Mouse (Mus musculus) neural tube, embryonic 14.5 days (tissue): ENCODE results near the gene Hoxc10. TPM values are rescaled to one million over a fixed set of nuclear protein-coding genes. Genes with fewer than 3 reads are reported as not detected.

Experiments used
- ATAC-seq: fragments of 200-750 bp; cut with Nextera tagmentation; 2 replicates; pipeline ENCODE4 v1.8.0; 2017; ENCODE audit warnings: low read depth, mild to moderate bottlenecking, moderate TSS enrichment, moderate library complexity
- H3K27ac ChIP-seq: fragments of 300-500 bp; sonication (generic); 2 replicates; pipeline ENCODE4 v1.5.1; 2014; ENCODE audit warnings: low read depth, mild to moderate bottlenecking, control low read depth, low read length, moderate library complexity, mixed read lengths
- H3K27me3 ChIP-seq: fragments of 300-500 bp; sonication (generic); 2 replicates; pipeline ENCODE4 v1.6.1; 2014; ENCODE audit warnings: low read length; ENCODE audit not compliant: control insufficient read depth, insufficient read depth
- H3K36me3 ChIP-seq: fragments of 300-500 bp; sonication (generic); 2 replicates; pipeline ENCODE4 v1.6.1; 2014; ENCODE audit warnings: low read length, mixed read lengths; ENCODE audit not compliant: control insufficient read depth, insufficient read depth
- H3K4me1 ChIP-seq: fragments of 300-500 bp; sonication (generic); 2 replicates; pipeline ENCODE4 v1.6.1; 2014; ENCODE audit warnings: low read length; ENCODE audit not compliant: control insufficient read depth, insufficient read depth
- H3K4me2 ChIP-seq: fragments of 300-500 bp; sonication (generic); 2 replicates; pipeline ENCODE4 v1.6.1; 2014; ENCODE audit warnings: mild to moderate bottlenecking, low read depth, low read length, control low read depth
- H3K4me3 ChIP-seq: fragments of 300-500 bp; sonication (generic); 2 replicates; pipeline ENCODE4 v1.5.1; 2014; ENCODE audit warnings: low read depth, low read length, control low read depth, mixed read lengths
- H3K9ac ChIP-seq: fragments of 300-500 bp; sonication (generic); replicated peaks from 2 replicates; pipeline ENCODE4 v1.6.1; 2014; ENCODE audit warnings: low read depth, mild to moderate bottlenecking, control low read depth, low read length, mixed read lengths
- H3K9me3 ChIP-seq: fragments of 300-500 bp; sonication (generic); 2 replicates; pipeline ENCODE4 v1.6.1; 2016; ENCODE audit warnings: low read length; ENCODE audit not compliant: control insufficient read depth
- WGBS: fragments of 180-500 bp; shearing (Covaris S2); extraction: QIAGEN DNeasy Blood & Tissue Kit; methylation state at CpG from one replicate; pipeline ENCODE4 v1.1.7; 2014; 5-methylcytosine and 5-hydroxymethylcytosine counted together
- polyA plus RNA-seq: library from polyadenylated mRNA; unstranded; fragments of >200 nt; fragmentation: Nextera tagmentation; extraction: Ambion mirVana; gene quantifications from 2 replicates; pipeline ENCODE4 v1.2.1, GENCODE M21; 2014

The Hoxc10 gene
- polyA plus RNA-seq, 1 experiment from 2014 or later, result 94.7 TPM

- no peaks in the 10 kb centered on the region for H3K36me3 ChIP-seq
- H3K9ac ChIP-seq, result peak overlapping the region; percentile 78
- peak overlapping the region; percentile 28 for H3K4me3 ChIP-seq
- 7% methylated on average over 5 of the region's 5 CpGs for WGBS
- H3K4me1 ChIP-seq, result peaks cover 92% of the 10 kb centered on the region
- peak overlapping the region; percentile 79 for H3K27ac ChIP-seq
- H3K4me2 ChIP-seq, result peak overlapping the region; percentile 83
- no peaks in the 10 kb centered on the region for H3K9me3 ChIP-seq
- H3K27me3 ChIP-seq, result no peaks in the 10 kb centered on the region
- ATAC-seq, result no peak
Observed at GRCm38 (mm10) chr15:103005797-103006196, 39.2 kb downstream of the Hoxc10 start.

- H3K4me2 ChIP-seq, result peak overlapping the region; percentile 83
- H3K9ac ChIP-seq, result peak overlapping the region; percentile 78
- WGBS, result 21% methylated on average over 1 of the region's 1 CpGs
- H3K4me1 ChIP-seq, result peaks cover 94% of the 10 kb centered on the region
- no peaks in the 10 kb centered on the region for H3K9me3 ChIP-seq
- ATAC-seq, result no peak
- H3K4me3 ChIP-seq, result peak overlapping the region; percentile 28; the same call in 1 of the 2 replicates
- H3K36me3 ChIP-seq, result 0 out of 2 replicates have a peak, but pooled peaks cover 3% of the 10 kb centered on the region
- peak overlapping the region; percentile 79 for H3K27ac ChIP-seq
- no peaks in the 10 kb centered on the region for H3K27me3 ChIP-seq
Observed at GRCm38 (mm10) chr15:103006326-103006725, 39.7 kb downstream of the Hoxc10 start.

- Histone ChIP-seq H3K36me3 (0 out of 2 replicates have a peak, but pooled peaks cover 4% of the 10 kb centered on the region), H3K27ac (peak overlapping the region; percentile 78), H3K9ac (peak overlapping the region; percentile 44), H3K4me3 (peak overlapping the region; percentile 34), H3K4me2 (peak overlapping the region; percentile 83), H3K9me3 (no peaks in the 10 kb centered on the region), H3K27me3 (no peaks in the 10 kb centered on the region), H3K4me1 (peaks cover 94% of the 10 kb centered on the region)
- no peak for ATAC-seq
- WGBS, result 1% methylated on average over 27 of the region's 27 CpGs
Observed at GRCm38 (mm10) chr15:103009265-103010111, 42.9 kb downstream of the Hoxc10 start.

- H3K36me3 ChIP-seq, result 0 out of 2 replicates have a peak, but pooled peaks cover 4% of the 10 kb centered on the region
- no peak for ATAC-seq
- H3K4me3 ChIP-seq, result peak overlapping the region; percentile 34
- H3K4me2 ChIP-seq, result peak overlapping the region; percentile 83
- 2% methylated on average over 31 of the region's 31 CpGs for WGBS
- peak overlapping the region; percentile 44 for H3K9ac ChIP-seq
- peaks cover 94% of the 10 kb centered on the region for H3K4me1 ChIP-seq
- peak overlapping the region; percentile 78 for H3K27ac ChIP-seq
- no peaks in the 10 kb centered on the region for H3K9me3 ChIP-seq
- no peaks in the 10 kb centered on the region for H3K27me3 ChIP-seq
Observed at GRCm38 (mm10) chr15:103010112-103010846, 43.7 kb downstream of the Hoxc10 start.

- Histone ChIP-seq H3K27ac (peak overlapping the region; percentile 78), H3K27me3 (no peaks in the 10 kb centered on the region), H3K4me1 (peaks cover 93% of the 10 kb centered on the region), H3K36me3 (0 out of 2 replicates have a peak, but pooled peaks cover 4% of the 10 kb centered on the region), H3K9me3 (no peaks in the 10 kb centered on the region), H3K4me2 (peak overlapping the region; percentile 83), H3K9ac (peak overlapping the region; percentile 44), H3K4me3 (peak overlapping the region; percentile 34)
- WGBS, result 5% methylated on average over 28 of the region's 28 CpGs
- ATAC-seq, result no peak
Observed at GRCm38 (mm10) chr15:103010847-103011555, 44.4 kb downstream of the Hoxc10 start.

- peak overlapping the region; percentile 83 for H3K4me2 ChIP-seq
- no peak for ATAC-seq
- 5% methylated on average over 26 of the region's 26 CpGs for WGBS
- peaks cover 91% of the 10 kb centered on the region for H3K4me1 ChIP-seq
- H3K9ac ChIP-seq, result peak overlapping the region; percentile 44
- H3K9me3 ChIP-seq, result no peaks in the 10 kb centered on the region
- 0 out of 2 replicates have a peak, but pooled peaks cover 4% of the 10 kb centered on the region for H3K36me3 ChIP-seq
- peak overlapping the region; percentile 71 for H3K27ac ChIP-seq
- H3K4me3 ChIP-seq, result peak overlapping the region; percentile 18
- no peaks in the 10 kb centered on the region for H3K27me3 ChIP-seq
Observed at GRCm38 (mm10) chr15:103011928-103012486, 45.4 kb downstream of the Hoxc10 start.

GRCm38 (mm10) chr15:103013238-103013984 is 46.8 kb downstream of the Hoxc10 start:
- H3K27ac ChIP-seq, result peak overlapping the region; percentile 87
- peak overlapping the region; percentile 44; the same call in 1 of the 2 replicates for H3K9ac ChIP-seq
- peak overlapping the region; percentile 30; the same call in 1 of the 2 replicates for H3K4me3 ChIP-seq
- peaks cover 4% of the 10 kb centered on the region; the same call in 1 of the 2 replicates for H3K36me3 ChIP-seq
- peak overlapping the region; percentile 83 for H3K4me2 ChIP-seq
- peaks cover 89% of the 10 kb centered on the region for H3K4me1 ChIP-seq
- ATAC-seq, result no peak
- H3K9me3 ChIP-seq, result no peaks in the 10 kb centered on the region
- no peaks in the 10 kb centered on the region for H3K27me3 ChIP-seq
- WGBS, result 5% methylated on average over 17 of the region's 17 CpGs
